Mouse (Mus musculus) neural tube, embryonic 13.5 days (tissue): ENCODE results near the gene Rab29. TPM values are rescaled to one million over a fixed set of nuclear protein-coding genes. Genes with fewer than 3 reads are reported as not detected.

Source experiments
- ATAC-seq: fragments of 200-750 bp; cut with Nextera tagmentation; 2 replicates; pipeline ENCODE4 v1.8.0; 2017; ENCODE audit warnings: low read depth, mild to moderate bottlenecking, moderate TSS enrichment, moderate library complexity
- H3K27ac ChIP-seq: fragments of 300-500 bp; sonication (generic); replicated peaks from 2 replicates; pipeline ENCODE4 v1.5.1; 2015; ENCODE audit warnings: moderate library complexity, mild to moderate bottlenecking, inconsistent platforms
- H3K27me3 ChIP-seq: fragments of 300-500 bp; sonication (generic); 2 replicates; pipeline ENCODE4 v1.6.1; 2015; ENCODE audit warnings: mild to moderate bottlenecking, inconsistent platforms
- H3K36me3 ChIP-seq: fragments of 300-500 bp; sonication (generic); 2 replicates; pipeline ENCODE4 v1.6.1; 2015; ENCODE audit warnings: mild to moderate bottlenecking, inconsistent platforms
- H3K4me1 ChIP-seq: fragments of 300-500 bp; sonication (generic); replicated peaks from 2 replicates; pipeline ENCODE4 v1.6.1; 2015; ENCODE audit warnings: inconsistent platforms
- H3K4me2 ChIP-seq: fragments of 300-500 bp; sonication (generic); 2 replicates; pipeline ENCODE4 v1.6.1; 2015; ENCODE audit warnings: inconsistent platforms, mild to moderate bottlenecking, moderate library complexity
- H3K4me3 ChIP-seq: fragments of 300-500 bp; sonication (generic); 2 replicates; pipeline ENCODE4 v1.5.1; 2015; ENCODE audit warnings: mild to moderate bottlenecking, inconsistent platforms
- H3K9ac ChIP-seq: fragments of 300-500 bp; sonication (generic); 2 replicates; pipeline ENCODE4 v1.6.1; 2015; ENCODE audit warnings: moderate library complexity, mild to moderate bottlenecking, inconsistent platforms
- H3K9me3 ChIP-seq: fragments of 300-500 bp; sonication (generic); 2 replicates; pipeline ENCODE4 v1.6.1; 2016; ENCODE audit warnings: inconsistent platforms
- WGBS: fragments of 180-500 bp; shearing (Covaris S2); methylation state at CpG from one replicate; pipeline ENCODE4 v1.1.7; 2015; 5-methylcytosine and 5-hydroxymethylcytosine counted together
- polyA plus RNA-seq: library from polyadenylated mRNA; unstranded; fragments of >200 nt; fragmentation: Nextera tagmentation; extraction: Ambion mirVana; gene quantifications from 2 replicates; pipeline ENCODE4 v1.2.1, GENCODE M21; 2015

Rab29 gene
- polyA plus RNA-seq, 1 experiment from 2014 or later = 11.4 TPM

DNA sequence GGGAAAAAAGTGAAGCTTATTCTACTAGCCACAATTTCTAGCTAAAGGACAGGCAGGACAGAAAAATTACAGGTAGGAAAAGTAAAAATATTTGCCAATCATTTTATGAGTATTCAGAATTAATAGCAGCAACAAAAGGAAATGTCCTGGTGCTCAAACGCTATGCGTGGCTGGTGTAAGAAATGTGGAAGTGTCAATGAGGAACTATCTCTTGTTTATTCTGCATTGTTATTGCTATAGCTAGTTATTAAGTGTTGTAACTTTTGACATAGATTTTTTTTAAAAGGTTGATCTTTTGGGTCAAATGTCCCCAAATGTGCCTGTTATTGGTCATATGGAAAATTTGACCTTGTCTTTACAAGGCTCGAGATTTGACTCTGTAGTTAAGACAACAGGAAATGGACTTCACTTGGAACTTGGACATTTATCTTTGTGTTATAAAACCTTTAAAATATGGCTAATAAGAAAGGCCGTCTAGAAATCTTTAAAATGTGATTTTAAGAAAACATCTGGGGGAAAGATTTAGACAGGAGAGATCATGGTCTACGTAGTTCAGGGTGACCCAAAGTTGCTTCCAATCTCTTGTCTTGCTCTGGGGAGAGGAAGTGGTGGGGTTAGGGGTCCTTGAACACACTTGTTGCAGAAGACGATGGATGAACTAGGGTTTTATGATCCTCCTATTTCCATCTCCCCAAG, 572 bp upstream of the Rab29 start:
- peak overlapping the region; percentile 80; the same call in 1 of the 2 replicates for H3K4me2 ChIP-seq
- ATAC-seq = peak; percentile 37; the same call in 1 of the 2 replicates
- no peak overlapping the region for H3K27ac ChIP-seq
- H3K4me3 ChIP-seq = no peak overlapping the region
- H3K27me3 ChIP-seq = peaks cover 15% of the 10 kb centered on the region
- H3K9ac ChIP-seq = no peak overlapping the region
- WGBS = 79% methylated on average over 6 of the region's 6 CpGs
- H3K9me3 ChIP-seq = no peaks in the 10 kb centered on the region
- peaks cover 9% of the 10 kb centered on the region; the same call in 1 of the 2 replicates for H3K4me1 ChIP-seq
- no peaks in the 10 kb centered on the region for H3K36me3 ChIP-seq

DNA sequence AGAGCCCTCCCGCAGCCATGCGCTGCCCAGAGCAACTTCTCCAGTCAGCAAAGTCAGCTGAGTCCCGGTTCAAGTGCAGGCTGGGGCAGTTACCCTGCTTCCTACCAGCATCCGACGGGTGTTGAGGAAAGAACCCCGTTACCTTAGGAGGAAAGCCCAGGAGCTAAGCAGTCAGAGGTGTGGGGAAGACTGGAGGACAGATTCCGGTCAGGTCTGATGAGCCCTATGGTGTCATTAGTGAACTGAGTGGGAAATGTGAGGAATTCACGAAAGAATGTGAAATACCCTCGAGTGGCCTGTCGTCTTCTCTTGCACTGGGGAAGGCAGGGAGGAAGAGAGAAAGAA, 894 bp downstream of the Rab29 start:
- Histone ChIP-seq H3K4me2 (peak overlapping the region; percentile 80), H3K36me3 (no peaks in the 10 kb centered on the region), H3K9me3 (no peaks in the 10 kb centered on the region), H3K9ac (peak overlapping the region; percentile 68), H3K27me3 (peaks cover 15% of the 10 kb centered on the region), H3K4me1 (peaks cover 9% of the 10 kb centered on the region; the same call in 1 of the 2 replicates), H3K4me3 (peak overlapping the region; percentile 59), H3K27ac (no peak overlapping the region)
- ATAC-seq = no peak
- 33% methylated on average over 10 of the region's 10 CpGs for WGBS

DNA sequence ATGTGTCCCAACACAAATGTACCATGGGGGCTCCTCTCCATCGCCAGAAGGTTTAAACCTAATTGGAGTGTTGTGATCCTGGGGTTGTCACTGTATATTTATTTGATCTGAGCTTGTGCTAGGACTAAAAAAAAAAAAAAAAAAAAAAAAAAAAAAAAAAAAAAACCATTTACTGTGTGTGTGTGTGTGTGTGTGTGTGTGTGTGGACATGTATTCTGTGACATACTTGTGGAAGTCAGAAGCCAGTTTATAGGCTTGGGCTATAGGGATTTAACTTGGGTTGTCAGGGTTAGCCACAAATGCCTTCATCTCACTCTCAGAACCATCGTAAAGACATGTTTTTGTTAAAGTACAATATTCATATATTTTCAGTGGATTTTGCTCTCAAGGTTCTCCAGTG, 2.5 kb downstream of the Rab29 start:
- H3K4me2 ChIP-seq = no peak overlapping the region
- no peak overlapping the region for H3K4me3 ChIP-seq
- H3K27ac ChIP-seq = no peak overlapping the region
- H3K36me3 ChIP-seq = no peaks in the 10 kb centered on the region
- H3K9ac ChIP-seq = no peak overlapping the region
- no peak for ATAC-seq
- H3K9me3 ChIP-seq = no peaks in the 10 kb centered on the region
- 89% methylated on average over 2 of the region's 2 CpGs for WGBS
- peaks cover 15% of the 10 kb centered on the region for H3K27me3 ChIP-seq
- H3K4me1 ChIP-seq = peaks cover 9% of the 10 kb centered on the region; the same call in 1 of the 2 replicates

DNA sequence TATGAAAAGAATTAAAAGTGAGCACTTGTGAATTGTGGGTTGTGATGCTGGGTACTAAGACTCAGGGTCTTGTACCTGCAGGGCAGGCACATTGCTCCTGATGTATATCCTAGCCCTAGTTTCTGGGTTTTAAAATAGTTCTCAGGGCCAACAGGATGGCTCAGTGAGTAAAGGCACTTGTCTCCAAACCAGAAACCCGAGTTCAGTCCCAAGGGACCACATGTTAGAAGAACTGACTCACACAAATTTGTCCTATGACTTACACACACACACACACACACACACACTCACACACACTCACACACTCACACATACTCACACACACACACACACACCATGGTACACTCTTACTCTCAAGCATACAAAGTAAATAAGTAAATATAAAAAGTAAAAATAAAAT, 5.8 kb downstream of the Rab29 start:
- no peaks in the 10 kb centered on the region for H3K36me3 ChIP-seq
- whole genome bisulfite sequencing = 65% methylated on average over 1 of the region's 1 CpGs
- ATAC-seq = no peak
- peaks cover 3% of the 10 kb centered on the region; the same call in 1 of the 2 replicates for H3K4me1 ChIP-seq
- H3K9me3 ChIP-seq = no peaks in the 10 kb centered on the region
- H3K4me2 ChIP-seq = no peak overlapping the region
- no peak overlapping the region for H3K4me3 ChIP-seq
- peaks cover 9% of the 10 kb centered on the region for H3K27me3 ChIP-seq
- H3K27ac ChIP-seq = no peak overlapping the region
- no peak overlapping the region for H3K9ac ChIP-seq

DNA sequence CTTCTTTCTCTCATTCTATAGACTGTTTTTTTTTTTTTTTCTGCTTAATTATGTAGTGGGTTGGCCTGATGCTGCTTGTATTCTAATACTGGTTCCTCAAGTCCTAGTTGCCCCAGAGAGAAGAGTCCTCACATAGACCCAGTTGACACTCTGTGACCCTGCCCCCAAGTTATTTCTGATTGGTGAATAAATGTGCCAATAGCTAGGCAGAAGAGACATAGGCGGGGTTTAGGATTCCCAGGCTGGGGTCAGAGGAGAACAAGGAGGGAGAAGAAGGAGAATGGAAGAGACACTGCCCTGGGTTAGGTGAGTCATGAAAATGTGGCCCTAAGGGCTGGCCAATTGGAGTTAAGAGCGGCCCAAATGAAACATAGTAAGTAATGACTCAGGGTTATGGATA, 12.8 kb downstream of the Rab29 start:
- Histone ChIP-seq H3K4me1 (no peaks in the 10 kb centered on the region), H3K36me3 (no peaks in the 10 kb centered on the region), H3K4me2 (no peak overlapping the region), H3K9me3 (no peaks in the 10 kb centered on the region), H3K9ac (no peak overlapping the region), H3K27ac (no peak overlapping the region), H3K27me3 (no peaks in the 10 kb centered on the region), H3K4me3 (no peak overlapping the region)
- no peak for ATAC-seq
- whole genome bisulfite sequencing = 75% methylated on average over 2 of the region's 2 CpGs

DNA sequence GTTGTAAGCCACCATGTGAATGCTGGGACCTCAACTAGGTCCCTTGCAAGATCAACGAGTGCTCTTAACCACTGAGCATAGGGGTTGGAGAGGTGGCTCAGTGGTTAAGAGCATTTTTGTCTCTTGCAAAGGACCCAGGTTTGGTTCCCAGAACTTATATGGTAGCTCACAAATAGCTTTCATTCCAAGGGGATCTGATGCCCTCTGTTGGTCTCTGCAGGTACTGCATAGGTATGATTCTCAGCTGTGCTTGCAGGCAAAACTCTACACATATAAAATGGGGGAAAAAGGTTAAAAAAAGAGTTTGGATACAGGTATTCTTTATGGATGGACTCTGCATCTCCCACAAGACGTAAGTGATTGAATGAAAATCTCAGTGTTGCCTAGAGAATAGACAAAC, 15.8 kb downstream of the Rab29 start:
- no peaks in the 10 kb centered on the region for H3K9me3 ChIP-seq
- no peak overlapping the region for H3K4me3 ChIP-seq
- no peaks in the 10 kb centered on the region for H3K4me1 ChIP-seq
- no peak for ATAC-seq
- 59% methylated on average over 2 of the region's 2 CpGs for WGBS
- H3K9ac ChIP-seq = no peak overlapping the region
- no peaks in the 10 kb centered on the region for H3K27me3 ChIP-seq
- H3K27ac ChIP-seq = no peak overlapping the region
- no peaks in the 10 kb centered on the region for H3K36me3 ChIP-seq
- H3K4me2 ChIP-seq = no peak overlapping the region

DNA sequence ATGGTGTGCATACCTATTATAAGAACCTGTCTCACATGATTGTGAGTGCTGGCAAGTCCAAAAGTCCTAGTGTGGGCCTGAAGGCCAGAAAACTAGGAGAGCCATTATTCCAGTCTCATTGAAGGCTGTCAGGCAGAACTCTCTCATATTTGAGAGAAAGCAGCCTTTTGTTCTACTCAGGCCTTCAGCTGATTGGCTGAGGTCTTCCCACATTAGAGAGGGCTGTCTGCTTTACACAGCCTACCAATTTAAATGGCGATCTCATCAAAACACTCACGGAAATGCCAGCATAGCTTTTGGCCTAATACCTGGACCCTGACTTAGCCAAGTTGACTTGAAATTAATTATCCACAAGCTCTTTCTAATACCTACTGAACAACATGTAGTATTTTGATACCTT, 19.1 kb downstream of the Rab29 start:
- no peak overlapping the region for H3K27ac ChIP-seq
- no peak overlapping the region for H3K9ac ChIP-seq
- H3K4me1 ChIP-seq = no peaks in the 10 kb centered on the region
- ATAC-seq = no peak
- no peaks in the 10 kb centered on the region for H3K27me3 ChIP-seq
- no peak overlapping the region for H3K4me2 ChIP-seq
- H3K36me3 ChIP-seq = no peaks in the 10 kb centered on the region
- H3K4me3 ChIP-seq = no peak overlapping the region
- no peaks in the 10 kb centered on the region for H3K9me3 ChIP-seq
- 74% methylated on average over 2 of the region's 2 CpGs for WGBS

DNA sequence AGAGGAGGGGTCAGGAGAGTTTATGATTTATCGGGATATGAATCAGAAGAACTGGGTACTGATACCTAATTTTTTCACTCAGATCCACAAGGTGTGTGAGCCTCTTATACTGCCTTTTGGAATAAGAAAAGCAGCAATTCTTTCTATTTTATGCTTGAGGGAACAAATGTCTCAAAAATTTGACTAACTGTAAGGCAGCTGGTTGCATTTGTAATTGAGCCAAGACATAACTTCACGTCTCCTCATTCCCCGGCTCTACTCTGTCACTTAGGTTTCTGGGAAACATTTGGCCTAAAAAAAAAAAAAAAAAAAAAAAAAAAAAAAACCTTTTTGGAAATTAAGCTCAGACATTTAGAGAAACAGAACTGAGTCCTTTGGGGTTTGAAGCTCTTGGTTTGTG, 19.6 kb downstream of the Rab29 start:
- no peak for ATAC-seq
- 79% methylated on average over 3 of the region's 3 CpGs for WGBS
- Histone ChIP-seq H3K4me2 (no peak overlapping the region), H3K4me1 (no peaks in the 10 kb centered on the region), H3K27me3 (no peaks in the 10 kb centered on the region), H3K27ac (no peak overlapping the region), H3K9ac (no peak overlapping the region), H3K36me3 (no peaks in the 10 kb centered on the region), H3K4me3 (no peak overlapping the region), H3K9me3 (no peaks in the 10 kb centered on the region)

DNA sequence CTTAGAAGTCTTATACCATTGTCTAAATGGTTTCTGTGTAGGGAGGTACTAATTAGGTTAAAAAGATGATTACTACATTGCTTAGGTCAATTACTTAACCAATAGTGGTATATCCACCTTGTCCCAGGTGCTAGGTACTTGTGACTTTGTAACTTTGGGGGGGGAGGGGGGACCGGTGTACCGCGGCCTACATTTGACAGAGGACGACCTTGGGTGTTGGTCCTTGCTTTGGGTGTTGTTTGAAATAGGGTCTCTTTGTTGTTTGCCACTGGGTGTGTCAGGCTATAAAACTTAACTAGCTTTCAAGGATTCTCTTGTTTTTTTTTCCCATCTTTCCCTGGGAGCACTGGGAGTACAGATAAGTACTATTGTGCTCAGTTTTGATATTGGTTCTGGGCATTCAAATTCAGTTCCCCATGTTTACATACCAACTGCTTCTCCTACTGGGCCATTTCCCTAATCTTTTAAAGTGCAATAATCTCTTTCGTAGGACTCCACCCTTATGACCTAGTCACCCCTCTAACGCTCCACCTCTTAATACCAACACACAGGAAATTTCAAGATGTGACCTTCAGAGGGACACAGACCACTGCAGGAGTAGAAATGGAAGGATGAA, 23.1 kb downstream of the Rab29 start:
- 57% methylated on average over 6 of the region's 6 CpGs for WGBS
- H3K9me3 ChIP-seq = no peaks in the 10 kb centered on the region

DNA sequence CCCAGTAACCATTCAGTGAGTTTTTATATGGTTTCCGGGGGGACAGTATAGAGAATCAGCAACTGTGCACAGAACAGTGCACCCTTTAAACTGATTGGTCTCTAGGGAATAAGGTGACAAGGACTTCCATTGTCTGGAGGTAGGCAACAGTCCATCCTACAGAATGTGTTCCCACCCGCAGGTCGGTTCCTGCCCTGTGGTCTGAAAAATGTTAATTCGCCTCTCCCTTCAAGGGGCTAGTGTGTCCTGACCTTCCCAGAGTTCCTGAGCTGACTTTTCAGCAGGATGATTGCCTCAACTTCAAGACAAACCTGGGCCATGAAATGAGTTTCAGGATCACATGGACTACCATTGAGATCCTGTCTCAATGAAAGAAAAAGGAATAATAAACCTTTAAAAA, 24.4 kb downstream of the Rab29 start:
- no peak overlapping the region for H3K9ac ChIP-seq
- no peak overlapping the region for H3K4me3 ChIP-seq
- whole genome bisulfite sequencing = 72% methylated on average over 4 of the region's 4 CpGs
- H3K4me1 ChIP-seq = no peaks in the 10 kb centered on the region
- no peak for ATAC-seq
- no peak overlapping the region for H3K4me2 ChIP-seq
- no peaks in the 10 kb centered on the region for H3K9me3 ChIP-seq
- no peak overlapping the region for H3K27ac ChIP-seq
- H3K27me3 ChIP-seq = no peaks in the 10 kb centered on the region
- no peaks in the 10 kb centered on the region for H3K36me3 ChIP-seq

More for the DNA sequence above, 23.1 kb downstream of the Rab29 start:
- no peak for ATAC-seq
- no peak overlapping the region for H3K4me2 ChIP-seq
- no peak overlapping the region for H3K9ac ChIP-seq
- no peaks in the 10 kb centered on the region for H3K27me3 ChIP-seq
- no peaks in the 10 kb centered on the region for H3K36me3 ChIP-seq
- H3K27ac ChIP-seq = no peak overlapping the region
- H3K4me3 ChIP-seq = no peak overlapping the region
- no peaks in the 10 kb centered on the region for H3K4me1 ChIP-seq

DNA sequence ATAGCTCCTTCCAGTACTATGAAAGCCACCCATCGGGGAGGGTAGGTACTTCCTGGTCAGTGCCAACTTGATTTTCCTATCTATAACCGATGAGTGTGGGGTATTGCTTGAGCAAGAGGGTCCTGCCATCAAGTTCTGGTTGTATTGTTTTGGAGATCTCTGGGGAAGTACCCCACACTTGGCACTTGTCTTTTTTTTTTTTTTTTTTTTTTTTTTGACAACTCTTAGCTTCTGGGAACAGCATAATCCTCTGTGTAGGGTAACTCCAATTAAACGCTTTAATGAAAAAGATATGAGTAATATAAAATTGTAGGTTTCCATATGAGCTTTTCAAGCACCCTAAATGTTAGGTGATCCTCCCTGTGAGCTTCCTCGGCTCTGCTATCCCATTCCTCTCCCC, 35.7 kb downstream of the Rab29 start:
- Histone ChIP-seq H3K27me3 (peaks cover 8% of the 10 kb centered on the region), H3K4me2 (no peak overlapping the region), H3K4me3 (no peak overlapping the region), H3K9me3 (no peaks in the 10 kb centered on the region), H3K27ac (no peak overlapping the region), H3K36me3 (no peaks in the 10 kb centered on the region), H3K4me1 (no peaks in the 10 kb centered on the region), H3K9ac (no peak overlapping the region)
- ATAC-seq = no peak
- WGBS = 90% methylated on average over 4 of the region's 4 CpGs

DNA sequence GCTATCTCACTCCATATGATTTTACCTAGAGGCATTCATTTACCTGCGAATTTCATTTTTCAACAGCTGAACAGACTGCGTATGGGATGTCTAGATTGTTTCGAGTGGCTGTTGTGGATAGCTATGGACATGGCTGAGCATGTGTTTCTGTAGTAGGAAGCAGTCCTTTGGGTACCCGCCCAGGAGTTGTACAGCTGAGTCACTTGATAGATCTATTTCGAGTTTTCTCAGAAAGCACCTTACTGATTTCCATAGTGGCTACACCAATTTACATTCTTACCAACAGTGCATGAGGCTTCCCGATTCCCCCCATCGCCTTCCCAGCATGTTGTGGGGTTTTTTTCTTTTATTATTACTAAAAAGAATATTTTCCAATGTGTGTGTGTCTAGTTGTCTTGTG, 36.2 kb downstream of the Rab29 start:
- no peak overlapping the region for H3K4me2 ChIP-seq
- H3K27me3 ChIP-seq = peaks cover 12% of the 10 kb centered on the region
- H3K9me3 ChIP-seq = no peaks in the 10 kb centered on the region
- no peak overlapping the region for H3K4me3 ChIP-seq
- 90% methylated on average over 7 of the region's 7 CpGs for WGBS
- no peaks in the 10 kb centered on the region for H3K36me3 ChIP-seq
- H3K9ac ChIP-seq = no peak overlapping the region
- no peaks in the 10 kb centered on the region for H3K4me1 ChIP-seq
- no peak for ATAC-seq
- no peak overlapping the region for H3K27ac ChIP-seq

DNA sequence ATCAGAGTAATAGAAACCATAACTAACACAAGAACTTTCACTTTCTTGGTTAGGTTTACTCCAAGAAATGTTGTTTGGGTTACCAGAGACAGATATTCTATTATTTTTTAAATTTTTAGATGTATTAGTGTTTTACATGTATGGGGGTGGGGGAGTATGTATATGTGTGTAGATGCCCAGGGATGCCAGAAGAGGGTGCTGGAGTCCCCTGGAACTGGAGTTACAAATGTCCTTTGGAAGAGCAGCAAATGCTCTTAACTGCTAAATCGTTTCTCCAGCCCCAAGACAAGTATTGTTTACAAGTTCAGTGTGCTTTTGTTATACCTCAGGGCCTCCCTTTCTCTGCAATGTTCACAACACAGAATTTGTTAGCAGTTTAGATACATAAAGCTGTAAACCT, 38.5 kb downstream of the Rab29 start:
- H3K27ac ChIP-seq = no peak overlapping the region
- no peak overlapping the region for H3K9ac ChIP-seq
- no peak overlapping the region for H3K4me2 ChIP-seq
- no peaks in the 10 kb centered on the region for H3K36me3 ChIP-seq
- 5% methylated on average over 1 of the region's 1 CpGs for WGBS
- peaks cover 21% of the 10 kb centered on the region for H3K27me3 ChIP-seq
- no peaks in the 10 kb centered on the region; the same call in 1 of the 2 replicates for H3K4me1 ChIP-seq
- no peak overlapping the region for H3K4me3 ChIP-seq
- no peaks in the 10 kb centered on the region for H3K9me3 ChIP-seq
- ATAC-seq = no peak
